Mouse (Mus musculus) cortical plate, adult 2 months (tissue): ENCODE results near the gene Zfp13.

ENCODE experiments used
- CTCF ChIP-seq: fragments of 200-500 bp; IDR thresholded peaks from 2 replicates; pipeline ENCODE4 v1.5.1; 2011; ENCODE audit warnings: mild to moderate bottlenecking, control low read depth, low read length; ENCODE audit not compliant: insufficient read depth; ENCODE audit errors: extremely low read depth
- POLR2A ChIP-seq: fragments of 200-500 bp; IDR thresholded peaks from 2 replicates; pipeline ENCODE4 v1.6.1; 2011; ENCODE audit warnings: mild to moderate bottlenecking, low read length, control low read depth; ENCODE audit not compliant: insufficient read depth; ENCODE audit errors: extremely low read depth

DNA sequence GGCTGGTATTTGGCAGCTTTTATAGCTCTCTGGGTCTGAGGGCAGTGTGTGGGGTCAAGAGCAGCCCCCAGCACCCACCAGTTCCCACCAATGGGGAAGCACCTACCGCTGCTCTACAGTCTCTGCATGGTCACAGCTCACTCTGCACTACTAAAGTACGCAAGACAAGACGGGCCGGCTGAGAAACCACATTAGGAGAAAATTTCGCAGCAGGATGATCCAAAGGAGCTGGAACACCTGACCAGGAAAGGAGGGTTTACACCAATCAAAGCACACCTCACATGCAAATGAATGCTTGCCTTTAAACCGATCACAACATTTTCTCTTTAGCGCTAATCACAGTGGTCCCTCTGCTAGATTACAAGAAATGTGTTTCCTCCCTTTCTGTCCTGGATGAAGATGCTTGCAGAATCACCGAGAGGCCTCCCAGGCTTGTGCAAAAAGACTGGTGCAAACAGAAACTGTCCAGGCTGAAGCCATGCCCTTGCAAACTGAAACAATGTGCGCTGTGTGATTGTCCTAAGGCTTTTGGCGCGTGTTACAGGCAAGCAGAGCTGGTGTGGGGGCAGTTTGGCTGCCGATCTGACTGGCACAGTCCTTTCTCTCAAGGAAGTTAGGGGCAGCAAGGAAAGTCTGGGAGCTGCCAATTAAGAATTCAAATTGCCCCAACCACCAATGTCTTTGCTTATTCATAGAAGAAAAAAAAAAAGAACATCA is 57.1 kb downstream of the Zfp13 start:
- TF ChIP-seq CTCF, result no peak
- no peak for TF ChIP-seq POLR2A
